Mouse (Mus musculus) C2C12 (cell line): Measurements from ENCODE around the gene Tmem230. TPM values are rescaled to one million over a fixed set of nuclear protein-coding genes. Genes with fewer than 3 reads are reported as not detected.

Source experiments
- H3K27me3 ChIP-seq: one replicate; pipeline ENCODE4 v1.6.1; 2011; ENCODE audit not compliant: control insufficient read depth, insufficient read depth, insufficient read length
- H3K36me3 ChIP-seq: one replicate; pipeline ENCODE4 v1.6.1; 2011; ENCODE audit not compliant: control insufficient read depth, insufficient read depth
- H3K4me3 ChIP-seq: one replicate; pipeline ENCODE4 v1.5.1; 2011; ENCODE audit warnings: mild to moderate bottlenecking, control low read depth; ENCODE audit not compliant: poor library complexity, insufficient read depth, severe bottlenecking
- H3K79me2 ChIP-seq: one replicate; pipeline ENCODE4 v1.6.1; 2011; ENCODE audit not compliant: control insufficient read depth, insufficient read depth
- H3K79me3 ChIP-seq: one replicate; pipeline ENCODE4 v1.6.1; 2011; ENCODE audit warnings: low read depth, control low read depth
- H3ac ChIP-seq: one replicate; pipeline ENCODE3; 2011; ENCODE audit warnings: low read depth; ENCODE audit not compliant: control insufficient read depth, insufficient read length
- CEBPB ChIP-seq: IDR thresholded peaks from one replicate; pipeline ENCODE4 v1.6.1; 2011; ENCODE audit warnings: low read depth, mild to moderate bottlenecking, control low read depth, moderate library complexity
- CTCF ChIP-seq: IDR thresholded peaks from one replicate; pipeline ENCODE4 v1.5.1; 2011; ENCODE audit not compliant: control insufficient read depth, insufficient read depth, insufficient read length
- FOSL1 ChIP-seq: IDR thresholded peaks from one replicate; pipeline ENCODE4 v1.8.0; 2011; ENCODE audit warnings: mild to moderate bottlenecking, low read length; ENCODE audit not compliant: poor library complexity, insufficient read depth, severe bottlenecking
- MAX ChIP-seq: IDR thresholded peaks from one replicate; pipeline ENCODE4 v1.6.1; 2011; ENCODE audit warnings: mild to moderate bottlenecking, control low read depth
- MYOD1 ChIP-seq: IDR thresholded peaks from one replicate; pipeline ENCODE4 v1.6.1; 2011; ENCODE audit warnings: low read depth; ENCODE audit not compliant: control insufficient read depth, insufficient read length
- MYOG ChIP-seq: IDR thresholded peaks from one replicate; pipeline ENCODE4 v1.6.1; 2011; ENCODE audit not compliant: control insufficient read depth, insufficient read length; ENCODE audit errors: extremely low read depth
- USF1 ChIP-seq: IDR thresholded peaks from one replicate; pipeline ENCODE4 v1.6.1; 2011; ENCODE audit warnings: low read depth, mild to moderate bottlenecking, control low read depth, moderate library complexity
- polyA plus RNA-seq: library from polyadenylated mRNA; unstranded; fragments of >200 nt; fragmentation: generic; extraction: Trizol; gene quantifications from one replicate; pipeline ENCODE4 v1.2.1, GENCODE M21; 2012; ENCODE audit warnings: missing spikeins

The Tmem230 gene
- polyA plus RNA-seq, 1 experiment: 29.1 TPM

DNA sequence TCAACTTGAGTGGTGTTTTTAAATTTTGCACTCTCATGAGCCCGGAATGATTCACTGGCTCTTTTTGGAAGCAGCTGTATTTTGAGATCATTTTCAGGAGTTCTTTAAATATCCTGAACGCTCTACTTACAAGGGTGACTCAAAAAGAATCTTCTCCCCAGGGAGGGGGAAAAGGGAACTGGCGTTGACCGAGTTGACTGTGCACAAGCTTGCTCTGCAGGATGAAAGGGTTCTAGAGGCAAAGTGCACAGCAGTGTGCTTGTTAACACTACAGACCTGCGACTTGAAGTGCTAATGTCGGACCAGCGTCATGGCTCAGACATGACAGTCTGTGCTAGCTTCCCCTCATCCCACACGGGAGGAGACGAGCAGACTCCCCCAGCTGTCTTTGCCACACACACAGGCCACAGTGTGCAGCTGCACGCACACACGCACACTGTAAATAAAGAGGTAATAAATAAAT is 26.0 kb downstream of the Tmem230 start:
- H3K27me3 ChIP-seq: no peaks in the 10 kb centered on the region
- no peak overlapping the region for H3K4me3 ChIP-seq
- no peaks in the 10 kb centered on the region for H3K36me3 ChIP-seq
- H3K79me2 ChIP-seq: no peaks in the 10 kb centered on the region
- no peaks in the 10 kb centered on the region for H3K79me3 ChIP-seq
- no peak for TF ChIP-seq USF1
- H3ac ChIP-seq: peak overlapping the region; percentile 31

DNA sequence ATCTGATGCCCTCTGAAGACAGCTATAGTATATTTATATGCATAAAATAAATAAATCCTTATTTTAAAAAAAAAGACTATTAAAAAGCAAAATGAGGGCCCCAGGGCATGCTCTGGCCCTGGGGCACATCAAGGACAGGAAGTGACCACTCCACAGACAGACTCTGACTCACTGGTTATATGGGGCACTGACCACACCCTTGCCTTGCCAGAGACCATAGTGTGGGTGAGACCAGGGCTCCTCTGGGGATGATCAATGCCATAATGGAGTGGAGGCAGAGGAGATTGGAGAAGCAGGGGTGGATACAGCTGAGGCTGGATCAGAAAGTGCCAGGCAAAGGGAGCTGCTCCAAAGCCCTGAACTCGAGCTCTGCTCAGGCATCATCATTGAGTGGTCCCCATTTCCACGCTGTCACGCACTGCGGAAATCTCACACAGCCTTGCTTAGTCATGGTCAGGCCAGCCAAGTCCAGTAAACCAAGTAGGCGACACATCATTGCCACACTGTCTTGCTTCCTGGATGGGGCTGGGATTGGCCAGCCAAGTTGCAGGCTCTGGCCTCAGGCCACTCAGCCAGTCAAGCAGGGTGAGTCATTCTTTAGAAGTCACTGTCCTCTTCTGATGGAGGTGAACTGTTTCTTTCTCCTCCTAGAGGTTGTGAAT is 35.5 kb downstream of the Tmem230 start:
- Histone ChIP-seq H3K79me2 (no peaks in the 10 kb centered on the region), H3K36me3 (no peaks in the 10 kb centered on the region), H3K79me3 (no peaks in the 10 kb centered on the region), H3K27me3 (no peaks in the 10 kb centered on the region), H3K4me3 (no peak overlapping the region), H3ac (no peak overlapping the region)
- no peak for TF ChIP-seq USF1
- no peak for TF ChIP-seq MYOG
- TF ChIP-seq FOSL1: peak; percentile 43
- TF ChIP-seq CTCF: no peak
- TF ChIP-seq CEBPB: peak; percentile 82
- TF ChIP-seq MYOD1: peak; percentile 45
- peak; percentile 56 for TF ChIP-seq MAX

DNA sequence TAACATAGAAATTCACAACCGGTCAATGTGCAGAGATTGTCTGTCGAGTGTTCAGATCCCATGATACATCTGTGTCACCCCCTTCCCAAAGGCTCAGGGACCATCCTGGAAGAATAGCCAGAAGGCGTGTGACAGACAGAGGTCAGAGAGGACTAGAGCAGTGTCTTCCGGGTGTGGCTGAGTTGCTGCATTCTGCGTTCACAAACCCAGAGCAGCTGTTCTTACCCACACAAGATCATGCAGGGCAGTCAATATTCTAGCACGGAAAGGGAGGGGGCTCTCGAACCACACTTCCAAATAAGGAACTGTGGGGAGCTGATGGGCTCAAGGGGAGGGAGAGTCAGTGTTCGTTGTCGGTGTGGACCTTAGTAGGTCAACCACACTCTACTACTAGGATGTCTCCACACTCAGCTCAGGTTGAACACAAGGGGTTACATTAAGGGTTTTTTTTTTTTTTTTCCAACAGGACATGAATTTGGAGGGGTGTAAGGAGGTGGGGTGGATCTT is 36.7 kb downstream of the Tmem230 start:
- Histone ChIP-seq H3ac (no peak overlapping the region), H3K79me2 (no peaks in the 10 kb centered on the region), H3K27me3 (no peaks in the 10 kb centered on the region), H3K4me3 (no peak overlapping the region), H3K36me3 (no peaks in the 10 kb centered on the region), H3K79me3 (no peaks in the 10 kb centered on the region)
- TF ChIP-seq MYOD1 (peak; percentile 80), CEBPB (no peak)

DNA sequence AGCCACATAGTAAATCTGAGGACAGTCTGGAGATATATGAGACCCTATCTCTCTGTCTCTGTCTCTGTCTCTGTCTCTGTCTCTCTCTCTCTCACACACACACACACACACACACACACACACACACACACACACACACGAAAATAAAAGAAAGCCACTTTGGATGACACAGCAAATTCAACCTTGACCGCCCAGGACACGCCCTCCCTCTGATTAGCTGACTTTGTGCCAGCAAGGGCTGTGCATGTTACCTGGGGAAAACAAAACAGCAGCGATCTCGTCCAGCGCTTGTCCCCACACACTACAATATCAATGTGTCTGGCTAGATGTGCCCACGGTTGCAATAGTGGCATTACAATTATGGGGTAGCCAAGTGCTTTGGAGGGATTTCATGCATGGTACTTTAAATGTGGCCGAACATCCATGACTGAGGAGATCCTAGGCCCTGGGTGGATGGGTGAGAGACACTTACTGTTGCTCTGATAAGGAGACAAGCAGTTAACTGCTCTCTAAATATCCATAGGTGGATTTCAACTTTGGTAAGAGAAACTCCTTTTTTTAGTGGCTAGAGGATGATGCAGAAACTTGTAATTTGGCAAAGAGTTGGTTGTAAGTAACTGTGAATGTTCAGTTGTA is 39.2 kb downstream of the Tmem230 start:
- H3K79me2 ChIP-seq: no peaks in the 10 kb centered on the region
- no peak for TF ChIP-seq USF1
- TF ChIP-seq FOSL1: no peak
- TF ChIP-seq CEBPB: no peak
- no peak for TF ChIP-seq MYOG
- no peaks in the 10 kb centered on the region for H3K27me3 ChIP-seq
- H3K36me3 ChIP-seq: no peaks in the 10 kb centered on the region
- no peaks in the 10 kb centered on the region for H3K79me3 ChIP-seq
- H3ac ChIP-seq: no peak overlapping the region
- H3K4me3 ChIP-seq: no peak overlapping the region

DNA sequence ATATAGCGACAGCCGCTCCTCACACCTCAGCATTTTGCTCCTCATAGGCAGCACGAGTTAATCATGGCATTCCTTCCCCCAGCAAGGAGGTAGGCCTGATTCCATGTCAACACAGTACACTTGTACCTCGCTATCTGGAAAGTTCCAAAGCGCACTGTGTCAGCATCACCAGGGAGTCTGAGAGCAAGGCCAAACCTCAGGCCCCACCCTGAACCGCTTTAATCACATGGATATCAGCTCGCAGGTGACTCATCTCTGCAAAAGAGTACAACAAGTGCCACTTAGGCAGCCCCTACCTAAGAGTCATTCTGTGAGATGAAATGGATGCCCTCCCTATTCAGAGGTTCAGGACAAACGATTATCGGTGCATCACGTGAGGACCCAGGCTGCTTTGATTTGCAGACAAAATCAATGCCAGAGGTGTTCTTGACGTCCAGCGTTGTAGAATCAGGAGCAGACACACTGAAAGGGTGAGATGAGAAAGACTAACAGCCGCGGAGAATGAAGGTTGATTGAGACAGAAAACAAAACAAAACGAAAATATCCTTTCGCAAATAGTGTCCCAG is 41.2 kb downstream of the Tmem230 start:
- H3K36me3 ChIP-seq: no peaks in the 10 kb centered on the region
- no peak overlapping the region for H3ac ChIP-seq
- no peaks in the 10 kb centered on the region for H3K79me2 ChIP-seq
- no peaks in the 10 kb centered on the region for H3K79me3 ChIP-seq
- no peaks in the 10 kb centered on the region for H3K27me3 ChIP-seq
- TF ChIP-seq MAX (peak; percentile 80), FOSL1 (peak; percentile 48), USF1 (peak; percentile 90), MYOG (no peak)
- no peak overlapping the region for H3K4me3 ChIP-seq

DNA sequence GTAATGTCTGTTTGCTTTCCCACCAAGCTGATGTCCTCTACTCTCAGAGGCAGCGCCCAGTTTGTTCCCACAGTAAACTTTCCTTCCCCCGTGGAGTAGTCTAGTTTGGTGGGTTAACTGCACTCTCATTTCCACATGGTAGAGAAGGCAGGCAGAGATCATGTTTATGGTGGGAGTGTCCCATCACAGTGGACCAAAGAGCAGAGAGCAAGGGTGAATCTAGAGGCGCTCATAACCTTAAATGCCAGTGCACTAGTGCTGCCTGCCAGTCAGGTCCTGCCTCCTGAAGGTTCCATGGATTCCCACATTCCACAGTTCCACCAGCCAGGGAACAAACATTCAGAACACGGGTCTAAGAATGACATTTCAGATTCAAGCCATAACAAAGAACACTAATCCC is 42.1 kb downstream of the Tmem230 start:
- Histone ChIP-seq H3K36me3 (no peaks in the 10 kb centered on the region), H3K79me3 (no peaks in the 10 kb centered on the region), H3K4me3 (no peak overlapping the region), H3K27me3 (no peaks in the 10 kb centered on the region), H3K79me2 (no peaks in the 10 kb centered on the region), H3ac (no peak overlapping the region)
- TF ChIP-seq CEBPB (no peak), MAX (no peak), FOSL1 (no peak), USF1 (no peak), MYOG (no peak), CTCF (no peak), MYOD1 (no peak)
